Mouse (Mus musculus) frontal cortex, adult 2 months (tissue): ENCODE results near the gene Noa1. TPM values are rescaled to one million over a fixed set of nuclear protein-coding genes. Genes with fewer than 3 reads are reported as not detected.

Experiments used
- DNase-seq, 2 experiments: peaks; one replicate each; pipeline ENCODE4 v3.0.0; 2022; ENCODE audit warnings: low spot score in 1 of 2; ENCODE audit errors: extremely low spot score in 1 of 2
- polyA plus RNA-seq: library from polyadenylated mRNA; depleted of rRNA; stranded (reverse); fragments of >200 nt; gene quantifications from 2 replicates; pipeline ENCODE4 v1.2.3, GENCODE M21; 2012; rRNA removed

The Noa1 gene
- 17.1 and 18.6 TPM in 2 replicates for polyA plus RNA-seq

- peak; percentile 94 to 100 for DNase-seq
Measured at GRCm38 (mm10) chr5:77309924-77310772, at the start of gene Noa1, which contains the start of gene Polr2b. Gene Noa1 (minus strand): TSS chr5:77310084. Gene Polr2b (plus strand): TSS chr5:77310147.

- DNase-seq: no peak
Measured at GRCm38 (mm10) chr5:77358347-77358746, 48.5 kb upstream of the Noa1 start.

GRCm38 (mm10) chr5:77357405-77358149, 47.7 kb upstream of the Noa1 start:
- DNase-seq: no peak

GRCm38 (mm10) chr5:77355307-77356265, 45.7 kb upstream of the Noa1 start:
- DNase-seq: no peak

- peak; percentile 75 to 95 for DNase-seq
Measured at GRCm38 (mm10) chr5:77354361-77354787, 44.5 kb upstream of the Noa1 start.

- DNase-seq: no peak
Measured at GRCm38 (mm10) chr5:77351691-77352090, 41.8 kb upstream of the Noa1 start.

GRCm38 (mm10) chr5:77349971-77350658, 40.2 kb upstream of the Noa1 start:
- DNase-seq: no peak

- DNase-seq: no peak
Measured at GRCm38 (mm10) chr5:77348901-77349300, 39.0 kb upstream of the Noa1 start.

- DNase-seq: no peak
Measured at GRCm38 (mm10) chr5:77340033-77340432, 30.1 kb upstream of the Noa1 start.

- no peak for DNase-seq
Measured at GRCm38 (mm10) chr5:77330154-77330553, 20.3 kb upstream of the Noa1 start.

- no peak for DNase-seq
Measured at GRCm38 (mm10) chr5:77324936-77325335, 15.1 kb upstream of the Noa1 start.

GRCm38 (mm10) chr5:77314986-77315385, 5.1 kb upstream of the Noa1 start:
- no peak for DNase-seq

GRCm38 (mm10) chr5:77314206-77314605, 4.3 kb upstream of the Noa1 start:
- DNase-seq: no peak

GRCm38 (mm10) chr5:77309051-77309906, 605 bp downstream of the Noa1 start:
- peak; percentile 5 to 30 for DNase-seq

GRCm38 (mm10) chr5:77307821-77308553, 1.9 kb downstream of the Noa1 start:
- no peak for DNase-seq

GRCm38 (mm10) chr5:77301296-77301903, 8.5 kb downstream of the Noa1 start:
- DNase-seq: peak in 1 of 2 experiments; percentile 36

- no peak for DNase-seq
Measured at GRCm38 (mm10) chr5:77299486-77299885, 10.4 kb downstream of the Noa1 start.
